Mouse (Mus musculus) kidney, adult 2 months (tissue): ENCODE measurements at regions not wholly inside any gene's neighbourhood (a gene's known extent, or its start where the extent isn't known, plus 50 kb on each side); places are given as distances from the start of the nearest gene placed in this dataset.

Experiments
- DNase-seq: peaks from one replicate; pipeline ENCODE4 v3.0.0; 2021
- H3K27ac ChIP-seq: fragments of 200-500 bp; 2 replicates; pipeline ENCODE4 v1.5.1; 2012; ENCODE audit warnings: low read depth, low read length, control low read depth, inconsistent platforms; ENCODE audit not compliant: insufficient read depth
- H3K27me3 ChIP-seq: fragments of 200-500 bp; replicated peaks from 2 replicates; pipeline ENCODE4 v1.6.1; 2012; ENCODE audit warnings: mild to moderate bottlenecking, moderate library complexity, low read length, inconsistent platforms; ENCODE audit not compliant: control insufficient read depth, insufficient read depth
- H3K36me3 ChIP-seq: fragments of 200-500 bp; 2 replicates; pipeline ENCODE4 v1.6.1; 2012; ENCODE audit warnings: mild to moderate bottlenecking, moderate library complexity, low read length, inconsistent platforms; ENCODE audit not compliant: control insufficient read depth, insufficient read depth
- H3K4me1 ChIP-seq: fragments of 200-500 bp; 2 replicates; pipeline ENCODE4 v1.6.1; 2011; ENCODE audit warnings: low read length; ENCODE audit not compliant: control insufficient read depth, insufficient read depth
- H3K4me3 ChIP-seq: fragments of 200-500 bp; 2 replicates; pipeline ENCODE4 v1.5.1; 2011; ENCODE audit warnings: mild to moderate bottlenecking, low read depth, low read length, control low read depth; ENCODE audit not compliant: insufficient read depth
- CTCF ChIP-seq: fragments of 200-500 bp; conservative IDR thresholded peaks from 2 replicates; pipeline ENCODE4 v1.5.1; 2011; ENCODE audit warnings: low read depth, mild to moderate bottlenecking, control low read depth, low read length, moderate library complexity, mixed read lengths; ENCODE audit not compliant: insufficient read depth, insufficient read length
- POLR2A ChIP-seq: fragments of 200-500 bp; IDR thresholded peaks from one replicate; pipeline ENCODE4 v1.6.1; 2011; ENCODE audit warnings: low read depth, low read length, control low read depth
- WGBS: fragments of 180-500 bp; shearing (Covaris S2); methylation state at CpG from one replicate; pipeline ENCODE4 v1.1.7; 2018; 5-methylcytosine and 5-hydroxymethylcytosine counted together

DNA sequence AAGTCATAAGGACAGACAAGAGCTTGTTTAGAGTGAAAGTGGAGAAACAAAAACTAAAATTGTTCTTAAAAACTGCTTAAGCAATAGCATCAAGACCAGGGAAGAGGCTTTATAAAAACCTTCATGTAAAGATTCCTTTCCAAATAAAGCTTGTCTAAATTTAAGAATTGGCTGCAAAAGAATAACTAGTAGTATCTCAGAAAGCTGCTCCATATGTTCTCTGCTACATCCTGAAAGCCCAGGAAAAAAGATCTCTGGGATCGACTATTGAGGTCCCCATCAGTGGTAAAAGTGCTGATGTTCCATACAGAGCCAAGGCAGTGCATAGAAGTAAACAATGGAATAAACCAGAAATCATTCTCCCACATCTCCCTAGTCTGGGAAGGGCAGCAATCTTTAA lies 281.2 kb upstream of the Cypt12 start:
- Histone ChIP-seq H3K4me1 (no peaks in the 10 kb centered on the region), H3K27ac (no peak overlapping the region), H3K27me3 (no peaks in the 10 kb centered on the region), H3K36me3 (no peaks in the 10 kb centered on the region), H3K4me3 (no peak overlapping the region)
- TF ChIP-seq CTCF = no peak
- TF ChIP-seq POLR2A = no peak
- 60% methylated on average over 1 of the region's 1 CpGs for WGBS
- DNase-seq = no peak

DNA sequence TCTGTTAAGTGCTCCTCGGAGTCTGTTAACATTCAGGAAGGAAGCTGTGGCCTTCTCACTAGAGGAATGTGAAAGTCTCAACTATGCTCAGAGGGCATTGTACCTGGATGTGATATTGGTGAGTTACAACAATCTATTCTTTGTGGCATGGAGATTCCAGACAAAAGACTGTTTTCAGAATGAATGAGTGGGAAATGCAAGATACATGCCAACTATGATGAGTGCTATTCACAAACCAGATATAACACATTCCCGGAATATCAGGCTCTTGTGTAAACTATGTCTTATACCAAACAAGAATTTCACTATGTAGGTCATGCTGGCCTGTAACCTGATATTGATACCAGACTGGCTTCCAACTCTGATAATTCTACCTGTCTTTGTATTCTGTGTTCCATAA lies 279.4 kb upstream of the Cypt12 start:
- no peaks in the 10 kb centered on the region for H3K27me3 ChIP-seq
- WGBS = 73% methylated on average over 2 of the region's 2 CpGs
- H3K36me3 ChIP-seq = no peaks in the 10 kb centered on the region
- H3K4me3 ChIP-seq = no peak overlapping the region
- no peak for TF ChIP-seq CTCF
- no peak for TF ChIP-seq POLR2A
- no peak for DNase-seq
- H3K4me1 ChIP-seq = no peaks in the 10 kb centered on the region
- H3K27ac ChIP-seq = no peak overlapping the region
